Mouse (Mus musculus) embryo, embryonic 10.5 days (tissue): Measurements from ENCODE around the gene Ubqln3.

Experiments
- DNase-seq: peaks from one replicate; pipeline ENCODE4 v3.0.0-alpha.2; 2015; ENCODE audit warnings: low spot score

Ubqln3 gene

GRCm38 (mm10) chr7:104143179-104143578, at the start of gene Ubqln3:
Ubqln3 (minus strand) TSS chr7:104143279.
- DNase-seq, result no peak

GRCm38 (mm10) chr7:104191275-104191674, 48.2 kb upstream of the Ubqln3 start:
- DNase-seq, result no peak

- DNase-seq, result no peak
Measured at GRCm38 (mm10) chr7:104183292-104183691, 40.2 kb upstream of the Ubqln3 start, which contains the start of gene Olfr648. Olfr648 (minus strand) TSS chr7:104183392.

GRCm38 (mm10) chr7:104179074-104179473, 36.0 kb upstream of the Ubqln3 start:
- DNase-seq, result no peak

- DNase-seq, result no peak
Measured at GRCm38 (mm10) chr7:104178422-104179054, 35.5 kb upstream of the Ubqln3 start.

GRCm38 (mm10) chr7:104175085-104175484, 32.0 kb upstream of the Ubqln3 start:
- no peak for DNase-seq

GRCm38 (mm10) chr7:104169634-104170204, 26.6 kb upstream of the Ubqln3 start:
- DNase-seq, result no peak

GRCm38 (mm10) chr7:104167105-104167504, 24.0 kb upstream of the Ubqln3 start:
- no peak for DNase-seq

GRCm38 (mm10) chr7:104150456-104150855, 7.4 kb upstream of the Ubqln3 start, which contains the start of gene Ubqlnl:
Ubqlnl (minus strand) TSS chr7:104150556.
- DNase-seq, result no peak

- no peak for DNase-seq
Measured at GRCm38 (mm10) chr7:104137305-104137704, 5.8 kb downstream of the Ubqln3 start, which contains the start of gene Olfr643. Olfr643 (minus strand) TSS chr7:104137405.

GRCm38 (mm10) chr7:104129726-104130125, 13.4 kb downstream of the Ubqln3 start, which contains the start of gene Ubqln5:
Ubqln5 (minus strand) TSS chr7:104129826.
- no peak for DNase-seq

GRCm38 (mm10) chr7:104104757-104104972, 38.4 kb downstream of the Ubqln3 start, which contains the start of gene Olfr646:
Olfr646 (plus strand) TSS chr7:104104873.
- no peak for DNase-seq

- peak; percentile 9 for DNase-seq
Measured at GRCm38 (mm10) chr7:104103913-104104756, 38.9 kb downstream of the Ubqln3 start.
